Mouse (Mus musculus): ENCODE data around the gene Vav2. TPM values are rescaled to one million over a fixed set of nuclear protein-coding genes. Genes with fewer than 3 reads are reported as not detected.

The Vav2 gene
- polyA plus RNA-seq, 1 experiment = 30.9 TPM

GRCm38 (mm10) chr2:27337261-27337660 is 89.6 kb downstream of the Vav2 start:
- no peak overlapping the region for H3K4me3 ChIP-seq (replicated peaks; ENCODE audit: extremely low read depth, low read depth, low read length)
- TF ChIP-seq POLR2A (IDR thresholded peaks at IDR 0.05; ENCODE audit: borderline replicate concordance, extremely low read depth, low read depth, low read length) (no peak), CTCF (IDR thresholded peaks at IDR 0.05; ENCODE audit: insufficient read depth, low read length) (no peak)
- DNase-seq = no peak
- 71% methylated on average over 6 of the region's 6 CpGs for WGBS
- H3K4me1 ChIP-seq (ENCODE audit: control insufficient read depth, insufficient read depth, low read length) = no peaks in the 10 kb centered on the region; the same call in 1 of the 2 replicates

GRCm38 (mm10) chr2:27336600-27336999 is 90.2 kb downstream of the Vav2 start:
- Histone ChIP-seq H3K4me3 (replicated peaks; ENCODE audit: extremely low read depth, low read depth, low read length) (no peak overlapping the region), H3K4me1 (ENCODE audit: control insufficient read depth, insufficient read depth, low read length) (no peaks in the 10 kb centered on the region; the same call in 1 of the 2 replicates)
- DNase-seq = no peak
- 87% methylated on average over 9 of the region's 9 CpGs for WGBS
- TF ChIP-seq POLR2A (IDR thresholded peaks at IDR 0.05; ENCODE audit: borderline replicate concordance, extremely low read depth, low read depth, low read length) = no peak
- TF ChIP-seq CTCF (IDR thresholded peaks at IDR 0.05; ENCODE audit: insufficient read depth, low read length) = no peak

DNA sequence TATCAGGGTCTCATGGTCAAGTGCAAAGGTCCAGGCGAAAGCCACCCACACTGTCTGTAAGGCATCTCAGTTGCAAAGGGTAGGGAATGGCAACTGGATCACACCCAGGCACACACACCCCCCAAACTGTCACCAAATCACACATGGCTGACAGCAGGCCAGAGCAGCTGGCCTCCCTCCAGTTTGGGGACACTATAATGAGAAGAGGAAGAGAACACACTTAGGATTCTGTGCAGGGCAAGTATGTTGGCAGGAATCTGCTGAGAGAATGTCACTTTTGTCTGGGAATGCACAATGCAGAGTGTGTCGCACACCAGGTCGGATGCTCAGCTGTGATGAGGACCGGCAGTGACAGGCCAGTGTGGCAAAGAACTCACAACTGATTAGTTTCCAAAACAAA is 92.0 kb downstream of the Vav2 start:
- 62% methylated on average over 4 of the region's 4 CpGs for WGBS
- Histone ChIP-seq H3K4me3 (replicated peaks; ENCODE audit: extremely low read depth, low read depth, low read length) (no peak overlapping the region), H3K4me1 (ENCODE audit: control insufficient read depth, insufficient read depth, low read length) (peaks cover 3% of the 10 kb centered on the region)
- no peak for DNase-seq
- TF ChIP-seq POLR2A (IDR thresholded peaks at IDR 0.05; ENCODE audit: borderline replicate concordance, extremely low read depth, low read depth, low read length) (no peak), CTCF (IDR thresholded peaks at IDR 0.05; ENCODE audit: insufficient read depth, low read length) (no peak)

- TF ChIP-seq POLR2A (IDR thresholded peaks at IDR 0.05; ENCODE audit: borderline replicate concordance, extremely low read depth, low read depth, low read length) (no peak), CTCF (IDR thresholded peaks at IDR 0.05; ENCODE audit: insufficient read depth, low read length) (no peak)
- DNase-seq = no peak
- Histone ChIP-seq H3K4me1 (ENCODE audit: control insufficient read depth, insufficient read depth, low read length) (peaks cover 19% of the 10 kb centered on the region), H3K4me3 (replicated peaks; ENCODE audit: extremely low read depth, low read depth, low read length) (no peak overlapping the region)
- WGBS = 63% methylated on average over 5 of the region's 5 CpGs
Measured at GRCm38 (mm10) chr2:27331560-27331959, 95.3 kb downstream of the Vav2 start.

DNA sequence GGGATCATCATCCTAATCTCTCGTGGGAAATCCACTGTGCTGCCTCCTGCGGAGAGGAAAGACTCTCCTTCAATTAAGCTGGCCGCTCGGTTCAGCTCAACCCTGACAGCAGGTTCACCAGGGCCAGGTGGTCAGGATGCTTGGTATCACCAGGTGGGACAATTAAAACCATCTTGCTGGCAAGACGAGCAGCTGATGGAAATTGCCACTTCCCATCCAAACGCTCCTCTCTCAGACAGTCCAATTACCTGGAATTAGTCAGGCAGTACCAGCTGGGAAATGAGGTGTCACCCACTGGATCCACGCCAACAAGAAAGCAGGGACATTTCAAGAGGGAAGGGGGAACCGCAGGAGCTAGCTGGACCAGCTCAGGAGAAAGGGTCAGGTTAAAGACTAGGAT is 96.4 kb downstream of the Vav2 start:
- peaks cover 19% of the 10 kb centered on the region for H3K4me1 ChIP-seq (ENCODE audit: control insufficient read depth, insufficient read depth, low read length)
- no peak for TF ChIP-seq POLR2A (IDR thresholded peaks at IDR 0.05; ENCODE audit: borderline replicate concordance, extremely low read depth, low read depth, low read length)
- TF ChIP-seq CTCF (IDR thresholded peaks at IDR 0.05; ENCODE audit: insufficient read depth, low read length) = no peak
- H3K4me3 ChIP-seq (replicated peaks; ENCODE audit: extremely low read depth, low read depth, low read length) = no peak overlapping the region
- no peak for DNase-seq
- 85% methylated on average over 8 of the region's 8 CpGs for WGBS

DNA sequence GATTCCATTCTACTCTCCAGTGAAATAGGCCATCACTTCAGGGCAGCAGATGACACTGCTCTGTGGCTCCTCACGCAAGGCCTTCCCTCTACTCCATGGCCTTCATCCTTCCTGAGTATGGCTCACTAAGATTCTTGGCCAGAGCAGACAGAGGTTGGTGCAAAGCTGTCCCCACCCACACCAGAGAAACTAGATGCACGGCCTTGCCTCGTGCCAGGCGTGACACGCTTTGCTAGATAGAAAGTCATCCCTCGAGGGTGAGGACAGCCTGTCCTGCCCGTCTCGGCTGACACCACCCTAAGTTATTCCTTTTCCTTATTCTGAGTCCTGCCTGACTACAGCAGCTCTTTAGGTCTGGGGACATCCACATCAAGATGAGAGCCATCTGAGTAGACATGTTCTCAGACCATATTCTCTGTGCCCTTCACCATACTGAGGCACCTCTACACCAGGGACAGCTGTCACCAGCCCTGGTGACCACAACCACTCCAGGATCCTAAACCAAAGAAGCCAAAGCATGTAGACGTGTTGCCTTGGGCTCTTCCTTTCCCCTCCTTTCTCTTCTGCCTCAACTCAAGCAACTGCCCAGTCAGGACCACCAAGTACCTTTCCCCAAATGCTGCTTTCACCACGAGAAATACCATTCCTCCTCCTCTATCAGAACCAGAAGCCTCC is 97.3 kb downstream of the Vav2 start:
- Histone ChIP-seq H3K4me1 (ENCODE audit: control insufficient read depth, insufficient read depth, low read length) (peaks cover 19% of the 10 kb centered on the region), H3K4me3 (replicated peaks; ENCODE audit: extremely low read depth, low read depth, low read length) (no peak overlapping the region)
- TF ChIP-seq POLR2A (IDR thresholded peaks at IDR 0.05; ENCODE audit: borderline replicate concordance, extremely low read depth, low read depth, low read length) = no peak
- no peak for TF ChIP-seq CTCF (IDR thresholded peaks at IDR 0.05; ENCODE audit: insufficient read depth, low read length)
- WGBS = 75% methylated on average over 10 of the region's 10 CpGs
- no peak for DNase-seq

GRCm38 (mm10) chr2:27328613-27329041 is 98.2 kb downstream of the Vav2 start:
- TF ChIP-seq POLR2A (IDR thresholded peaks at IDR 0.05; ENCODE audit: borderline replicate concordance, extremely low read depth, low read depth, low read length) (no peak), CTCF (IDR thresholded peaks at IDR 0.05; ENCODE audit: insufficient read depth, low read length) (no peak)
- DNase-seq = peak; percentile 40

GRCm38 (mm10) chr2:27327886-27328285 is 98.9 kb downstream of the Vav2 start:
- peaks cover 27% of the 10 kb centered on the region for H3K4me1 ChIP-seq (ENCODE audit: control insufficient read depth, insufficient read depth, low read length)
- H3K4me3 ChIP-seq (replicated peaks; ENCODE audit: extremely low read depth, low read depth, low read length) = no peak overlapping the region
- no peak for DNase-seq
- WGBS = 65% methylated on average over 4 of the region's 4 CpGs
- no peak for TF ChIP-seq POLR2A (IDR thresholded peaks at IDR 0.05; ENCODE audit: borderline replicate concordance, extremely low read depth, low read depth, low read length)
- TF ChIP-seq CTCF (IDR thresholded peaks at IDR 0.05; ENCODE audit: insufficient read depth, low read length) = no peak

More at GRCm38 (mm10) chr2:27328613-27329041, 98.2 kb downstream of the Vav2 start:
- Histone ChIP-seq H3K4me1 (ENCODE audit: control insufficient read depth, insufficient read depth, low read length) (peaks cover 24% of the 10 kb centered on the region), H3K4me3 (replicated peaks; ENCODE audit: extremely low read depth, low read depth, low read length) (no peak overlapping the region)

- no peak overlapping the region for H3K4me3 ChIP-seq (replicated peaks; ENCODE audit: extremely low read depth, low read depth, low read length)
- TF ChIP-seq CTCF (IDR thresholded peaks at IDR 0.05; ENCODE audit: insufficient read depth, low read length) (no peak), POLR2A (IDR thresholded peaks at IDR 0.05; ENCODE audit: borderline replicate concordance, extremely low read depth, low read depth, low read length) (no peak)
- H3K4me1 ChIP-seq (ENCODE audit: control insufficient read depth, insufficient read depth, low read length) = peaks cover 27% of the 10 kb centered on the region
- no peak for DNase-seq
- WGBS = 35% methylated on average over 6 of the region's 6 CpGs
Measured at GRCm38 (mm10) chr2:27327076-27327475, 99.8 kb downstream of the Vav2 start.

DNA sequence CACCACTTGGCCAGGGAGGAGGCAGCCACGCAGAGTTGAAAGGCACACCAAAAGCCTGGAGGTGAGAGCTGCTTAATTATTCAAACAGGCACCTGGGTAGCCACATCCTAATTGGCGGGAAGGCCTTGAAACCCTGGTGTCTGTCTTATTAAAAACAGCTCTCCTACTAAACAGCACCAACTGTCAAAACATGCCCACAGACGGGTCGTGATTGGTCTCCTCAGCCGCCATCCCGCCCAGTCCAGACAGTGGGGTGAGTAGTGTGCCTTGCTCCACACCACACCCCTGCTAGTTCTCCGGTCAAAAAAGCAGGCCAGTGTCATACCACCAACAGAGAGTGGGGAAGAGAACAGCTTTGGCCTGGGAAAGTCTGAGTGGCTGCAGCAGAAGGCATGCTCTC is 100.5 kb downstream of the Vav2 start:
- no peak overlapping the region for H3K4me3 ChIP-seq (replicated peaks; ENCODE audit: extremely low read depth, low read depth, low read length)
- no peak for TF ChIP-seq POLR2A (IDR thresholded peaks at IDR 0.05; ENCODE audit: borderline replicate concordance, extremely low read depth, low read depth, low read length)
- no peak for TF ChIP-seq CTCF (IDR thresholded peaks at IDR 0.05; ENCODE audit: insufficient read depth, low read length)
- no peak for DNase-seq
- H3K4me1 ChIP-seq (ENCODE audit: control insufficient read depth, insufficient read depth, low read length) = peaks cover 27% of the 10 kb centered on the region
- 79% methylated on average over 7 of the region's 7 CpGs for WGBS
